Mouse (Mus musculus): ENCODE results near the gene Ccdc13.

The Ccdc13 gene

GRCm38 (mm10) chr9:121838829-121839621 is at the start of gene Ccdc13:
TSS of gene Ccdc13 (minus strand) at chr9:121839461.
- DNase-seq: peak; percentile 92

- DNase-seq: no peak
Observed at GRCm38 (mm10) chr9:121882015-121882457, 42.8 kb upstream of the Ccdc13 start.

GRCm38 (mm10) chr9:121881301-121881700 is 42.0 kb upstream of the Ccdc13 start:
- peak in 1 of 2 experiments; percentile 4 for DNase-seq

- peak; percentile 85 to 89 for DNase-seq
Observed at GRCm38 (mm10) chr9:121880840-121881239, 41.6 kb upstream of the Ccdc13 start.

GRCm38 (mm10) chr9:121877052-121877740 is 37.9 kb upstream of the Ccdc13 start:
- peak; percentile 52 to 70 for DNase-seq

- DNase-seq: no peak
Observed at GRCm38 (mm10) chr9:121873578-121873977, 34.3 kb upstream of the Ccdc13 start.

GRCm38 (mm10) chr9:121872062-121872683 is 32.9 kb upstream of the Ccdc13 start:
- DNase-seq: no peak

- DNase-seq: no peak
Observed at GRCm38 (mm10) chr9:121869973-121870515, 30.8 kb upstream of the Ccdc13 start.

GRCm38 (mm10) chr9:121869432-121869831 is 30.2 kb upstream of the Ccdc13 start:
- DNase-seq: no peak

GRCm38 (mm10) chr9:121868236-121868635 is 29.0 kb upstream of the Ccdc13 start:
- DNase-seq: peak; percentile 44 to 55

- DNase-seq: peak; percentile 33 to 44
Observed at GRCm38 (mm10) chr9:121867632-121868031, 28.4 kb upstream of the Ccdc13 start.

GRCm38 (mm10) chr9:121865425-121866008 is 26.3 kb upstream of the Ccdc13 start:
- no peak for DNase-seq

- no peak for DNase-seq
Observed at GRCm38 (mm10) chr9:121864837-121865236, 25.6 kb upstream of the Ccdc13 start.

- no peak for DNase-seq
Observed at GRCm38 (mm10) chr9:121860921-121861320, 21.7 kb upstream of the Ccdc13 start.

- DNase-seq: no peak
Observed at GRCm38 (mm10) chr9:121859345-121859744, 20.1 kb upstream of the Ccdc13 start.

- DNase-seq: no peak
Observed at GRCm38 (mm10) chr9:121858153-121858488, 18.9 kb upstream of the Ccdc13 start, which contains the start of gene Higd1a. TSS of gene Higd1a (minus strand) at chr9:121858362.

GRCm38 (mm10) chr9:121857474-121858152 is 18.4 kb upstream of the Ccdc13 start:
- DNase-seq: peak; percentile 99 to 100

- no peak for DNase-seq
Observed at GRCm38 (mm10) chr9:121856649-121857416, 17.6 kb upstream of the Ccdc13 start.

- DNase-seq: no peak
Observed at GRCm38 (mm10) chr9:121854246-121854645, 15.0 kb upstream of the Ccdc13 start.

- DNase-seq: no peak
Observed at GRCm38 (mm10) chr9:121847842-121848241, 8.6 kb upstream of the Ccdc13 start.

- no peak for DNase-seq
Observed at GRCm38 (mm10) chr9:121847138-121847537, 7.9 kb upstream of the Ccdc13 start.
